Mouse (Mus musculus): ENCODE measurements around the gene 1700001P01Rik. TPM values are rescaled to one million over a fixed set of nuclear protein-coding genes. Genes with fewer than 3 reads are reported as not detected.
A peak's percentile ranks its signal among the peaks of the same experiment; 100 is the strongest.
"Not testable (repeated sequence)": the region's sequence is repeated elsewhere in the genome, so short reads cannot be mapped to it uniquely, and the experiment has no call there.

Gene 1700001P01Rik
- polyA plus RNA-seq, 1 experiment from 2014 or later: 0.85 TPM

DNA sequence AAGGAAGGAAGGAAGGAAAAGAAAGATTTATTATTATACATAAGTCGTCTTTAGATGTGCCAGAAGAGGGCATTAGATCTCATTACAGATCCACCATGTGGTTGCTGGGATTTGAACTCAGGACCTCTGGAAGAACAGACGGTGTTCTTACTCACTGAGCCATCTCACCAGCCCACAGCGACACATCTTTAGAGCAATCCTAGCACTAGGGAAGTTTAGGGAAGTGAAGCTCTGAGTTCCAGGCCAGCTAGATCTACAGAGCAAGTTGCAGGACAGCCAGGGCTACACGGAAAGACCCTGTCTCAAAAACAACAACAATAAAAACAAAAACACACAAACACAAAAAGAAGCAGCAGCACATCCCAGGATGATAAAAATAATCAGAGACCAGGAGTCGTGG, 40.9 kb downstream of the 1700001P01Rik start:
- H3K4me3 ChIP-seq; H3K27ac ChIP-seq (replicated peaks); H3K27me3 ChIP-seq (replicated peaks; ENCODE audit: low read depth, poor library complexity, severe bottlenecking); H3K9me3 ChIP-seq; DNase-seq (ENCODE audit: low spot score): not testable (repeated sequence)
- H3K4me1 ChIP-seq: peaks cover 44% of the 10 kb centered on the region
- peaks cover 34% of the 10 kb centered on the region for H3K36me3 ChIP-seq (replicated peaks)
- 81% methylated on average over 5 of the region's 5 CpGs for WGBS

DNA sequence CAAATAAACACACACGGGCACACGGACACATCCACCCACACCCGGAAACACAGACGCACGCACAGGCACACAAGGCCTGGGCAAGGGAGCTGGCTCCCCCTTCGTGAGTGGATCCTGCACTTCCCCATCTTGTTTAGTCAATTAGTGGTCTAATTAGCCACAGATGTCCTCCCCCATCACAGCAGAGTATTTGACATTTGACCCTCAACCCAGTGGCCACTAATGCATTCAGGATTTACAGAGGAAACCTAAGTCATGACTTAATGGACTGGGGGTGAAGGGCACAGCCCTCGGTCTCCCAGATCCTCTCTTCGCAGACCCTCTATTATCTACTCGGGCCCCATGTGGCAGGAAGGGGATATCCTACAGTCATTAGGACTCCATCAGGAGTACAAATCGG, 42.0 kb downstream of the 1700001P01Rik start:
- Histone ChIP-seq H3K4me3 (peak overlapping the region; percentile 14), H3K36me3 (replicated peaks) (peaks cover 39% of the 10 kb centered on the region), H3K4me1 (peaks cover 49% of the 10 kb centered on the region), H3K9me3 (no peaks in the 10 kb centered on the region), H3K27me3 (replicated peaks; ENCODE audit: low read depth, poor library complexity, severe bottlenecking) (no peaks in the 10 kb centered on the region), H3K27ac (replicated peaks) (peak overlapping the region; percentile 42)
- peak; percentile 75 for DNase-seq (ENCODE audit: low spot score)
- WGBS: 9% methylated on average over 10 of the region's 10 CpGs

DNA sequence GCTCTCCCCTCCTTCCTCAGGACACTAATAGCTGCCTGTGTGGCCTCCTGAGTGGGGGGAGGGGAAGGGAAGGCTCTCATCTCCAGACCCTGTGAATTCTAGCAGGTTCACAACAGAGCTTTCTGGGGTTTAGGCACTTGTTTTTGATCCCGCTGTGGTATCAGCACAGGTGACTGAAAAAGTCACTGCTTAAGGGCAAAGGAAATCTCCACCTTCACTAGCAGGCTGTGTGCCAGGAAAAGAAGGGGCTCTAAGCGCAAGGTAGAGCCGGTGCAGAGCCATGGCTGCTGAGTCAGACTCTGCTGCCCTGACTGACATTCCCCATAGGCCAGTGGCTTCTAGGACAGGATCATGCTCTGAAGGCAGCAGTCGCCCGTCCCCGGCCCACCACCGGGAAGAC, 47.0 kb downstream of the 1700001P01Rik start:
- H3K27ac ChIP-seq (replicated peaks): no peak overlapping the region
- WGBS: 71% methylated on average over 7 of the region's 7 CpGs

DNA sequence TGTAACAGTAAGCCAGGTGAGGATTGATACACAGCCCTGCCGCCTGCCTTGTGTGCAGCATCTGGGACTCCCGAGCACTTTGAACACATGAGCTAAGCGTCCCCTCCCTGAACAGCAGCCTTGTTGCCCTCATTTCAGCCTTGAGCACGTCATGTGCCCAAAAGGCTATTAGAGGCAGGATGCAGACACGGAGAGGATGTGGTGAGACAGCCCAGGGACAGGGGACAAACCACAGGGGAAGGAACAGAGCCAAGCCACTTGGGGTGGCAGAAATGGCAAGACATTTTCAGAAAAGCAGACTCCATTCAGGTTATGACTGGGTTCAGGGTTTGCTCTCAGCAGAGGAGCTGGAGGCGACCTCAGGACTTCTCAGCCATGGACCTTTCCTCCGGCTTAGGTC, 47.4 kb downstream of the 1700001P01Rik start:
- DNase-seq (ENCODE audit: low spot score): no peak
- no peaks in the 10 kb centered on the region for H3K9me3 ChIP-seq
- H3K36me3 ChIP-seq (replicated peaks): peaks cover 92% of the 10 kb centered on the region
- H3K27me3 ChIP-seq (replicated peaks; ENCODE audit: low read depth, poor library complexity, severe bottlenecking): no peaks in the 10 kb centered on the region
- WGBS: 68% methylated on average over 7 of the region's 7 CpGs
- H3K4me3 ChIP-seq: no peak overlapping the region
- H3K27ac ChIP-seq (replicated peaks): no peak overlapping the region
- peaks cover 34% of the 10 kb centered on the region for H3K4me1 ChIP-seq

More for the DNA sequence above, 47.0 kb downstream of the 1700001P01Rik start:
- DNase-seq (ENCODE audit: low spot score): no peak
- no peak overlapping the region for H3K4me3 ChIP-seq
- no peaks in the 10 kb centered on the region for H3K9me3 ChIP-seq
- peaks cover 88% of the 10 kb centered on the region for H3K36me3 ChIP-seq (replicated peaks)
- H3K27me3 ChIP-seq (replicated peaks; ENCODE audit: low read depth, poor library complexity, severe bottlenecking): no peaks in the 10 kb centered on the region
- peaks cover 38% of the 10 kb centered on the region for H3K4me1 ChIP-seq

DNA sequence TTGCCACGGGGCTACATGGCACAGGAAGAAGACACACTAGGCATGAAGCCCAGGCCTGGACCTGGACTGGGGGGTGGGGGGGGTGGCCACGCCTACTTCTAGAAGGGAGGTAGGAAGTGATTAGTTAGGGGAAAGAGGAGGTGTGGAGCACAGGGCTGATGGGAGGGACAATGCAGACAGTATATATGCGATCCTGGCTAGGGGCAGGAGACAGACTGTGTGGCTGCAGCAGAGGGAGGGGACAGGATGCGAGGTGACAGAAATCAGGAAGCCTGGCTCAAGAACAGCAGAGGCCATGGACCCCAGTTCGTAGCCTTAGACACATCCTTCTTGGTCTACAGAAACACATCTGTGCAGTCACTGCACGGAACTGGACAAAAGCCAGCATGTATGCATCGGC, 52.0 kb downstream of the 1700001P01Rik start:
- peaks cover 13% of the 10 kb centered on the region for H3K4me1 ChIP-seq
- no peak overlapping the region for H3K4me3 ChIP-seq
- peaks cover 8% of the 10 kb centered on the region; the same call in 1 of the 2 replicates for H3K9me3 ChIP-seq
- no peak for DNase-seq (ENCODE audit: low spot score)
- no peaks in the 10 kb centered on the region for H3K27me3 ChIP-seq (replicated peaks; ENCODE audit: low read depth, poor library complexity, severe bottlenecking)
- H3K36me3 ChIP-seq (replicated peaks): peaks cover 100% of the 10 kb centered on the region
- WGBS: 82% methylated on average over 7 of the region's 7 CpGs
- no peak overlapping the region for H3K27ac ChIP-seq (replicated peaks)

Small RNA genes within 50 kb of the gene (microRNA-seq; reads per million reads assigned to microRNA genes)
- gene Mir8102: not detected

Other genes with a start within 250 kb of the 1700001P01Rik start
- gene Srcin1, start 199.7 kb downstream of the 1700001P01Rik start, polyA plus RNA-seq (2016; fragmentation: Nextera tagmentation; extraction: Ambion mirVana): 0.72 and 0.80 TPM in 2 replicates
- gene Epop, start 146.2 kb downstream of the 1700001P01Rik start, polyA plus RNA-seq (2016; fragmentation: Nextera tagmentation; extraction: Ambion mirVana): 13.0 and 14.4 TPM in 2 replicates
- gene Mllt6, start 112.5 kb downstream of the 1700001P01Rik start, polyA plus RNA-seq (2016; fragmentation: Nextera tagmentation; extraction: Ambion mirVana): 2.1 and 2.2 TPM in 2 replicates
- 18.2 and 20.0 TPM in 2 replicates for gene Cisd3, start 90.1 kb downstream of the 1700001P01Rik start, polyA plus RNA-seq (2016; fragmentation: Nextera tagmentation; extraction: Ambion mirVana)
- gene Pcgf2, start 75.4 kb downstream of the 1700001P01Rik start, polyA plus RNA-seq (2016; fragmentation: Nextera tagmentation; extraction: Ambion mirVana): 23.2 and 24.1 TPM in 2 replicates
- 634 and 654 TPM in 2 replicates for gene Psmb3, start 72.5 kb downstream of the 1700001P01Rik start, polyA plus RNA-seq (2016; fragmentation: Nextera tagmentation; extraction: Ambion mirVana)
- 1.9 and 2.1 TPM in 2 replicates for gene Pip4k2b, start 31.2 kb downstream of the 1700001P01Rik start, polyA plus RNA-seq (2016; fragmentation: Nextera tagmentation; extraction: Ambion mirVana)
- 22.0 and 24.2 TPM in 2 replicates for gene Cwc25, start 9.4 kb downstream of the 1700001P01Rik start, polyA plus RNA-seq (2016; fragmentation: Nextera tagmentation; extraction: Ambion mirVana)
- gene Rpl23, start 6.5 kb upstream of the 1700001P01Rik start, polyA plus RNA-seq (2016; fragmentation: Nextera tagmentation; extraction: Ambion mirVana): 481 and 487 TPM in 2 replicates
- gene Lasp1, start 23.1 kb upstream of the 1700001P01Rik start, polyA plus RNA-seq (2016; fragmentation: Nextera tagmentation; extraction: Ambion mirVana): 90.5 and 98.7 TPM in 2 replicates
- gene B230217C12Rik, start 64.9 kb upstream of the 1700001P01Rik start, polyA plus RNA-seq (2016; fragmentation: Nextera tagmentation; extraction: Ambion mirVana): 14.0 and 16.0 TPM in 2 replicates
- 0.42 and 0.67 TPM in 2 replicates for gene Fbxo47, start 108.2 kb upstream of the 1700001P01Rik start, polyA plus RNA-seq (2016; fragmentation: Nextera tagmentation; extraction: Ambion mirVana)
- 0.07 and 0.13 TPM in 2 replicates for gene Plxdc1, start 210.5 kb upstream of the 1700001P01Rik start, polyA plus RNA-seq (2016; fragmentation: Nextera tagmentation; extraction: Ambion mirVana)
- 15.6 and 19.2 TPM in 2 replicates for gene Arl5c, start 220.3 kb upstream of the 1700001P01Rik start, polyA plus RNA-seq (2016; fragmentation: Nextera tagmentation; extraction: Ambion mirVana)
- gene Cacnb1, start 247.1 kb upstream of the 1700001P01Rik start, polyA plus RNA-seq (2016; fragmentation: Nextera tagmentation; extraction: Ambion mirVana): 5.3 and 5.7 TPM in 2 replicates